Mouse (Mus musculus): ENCODE measurements around the gene Kras.

The Kras gene

GRCm38 (mm10) chr6:145250185-145250791 is at the start of gene Kras:
Gene Kras (minus strand): TSS chr6:145250239.
- peak; percentile 90 for DNase-seq (ENCODE audit: low read depth, low spot score)

DNA sequence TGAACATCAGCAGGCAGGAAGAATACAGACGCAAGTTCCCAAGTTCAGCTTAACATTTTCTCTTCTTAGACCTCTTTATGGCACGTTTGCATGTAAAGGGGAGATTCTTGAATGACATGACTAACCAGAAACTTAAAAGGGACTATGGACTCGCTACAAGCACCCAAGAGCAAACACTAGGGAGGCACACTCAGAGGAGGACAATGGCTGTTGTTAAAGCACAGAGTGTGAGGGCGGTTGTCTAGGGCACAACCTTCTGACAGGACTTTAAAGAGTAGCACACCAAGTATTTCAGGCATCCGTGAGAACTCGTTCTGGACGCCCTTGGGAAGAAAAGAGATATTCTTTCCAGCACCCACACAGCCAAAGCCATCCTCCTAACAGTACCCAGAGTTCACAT is 47.6 kb upstream of the Kras start:
- DNase-seq (ENCODE audit: low read depth, low spot score), result no peak

DNA sequence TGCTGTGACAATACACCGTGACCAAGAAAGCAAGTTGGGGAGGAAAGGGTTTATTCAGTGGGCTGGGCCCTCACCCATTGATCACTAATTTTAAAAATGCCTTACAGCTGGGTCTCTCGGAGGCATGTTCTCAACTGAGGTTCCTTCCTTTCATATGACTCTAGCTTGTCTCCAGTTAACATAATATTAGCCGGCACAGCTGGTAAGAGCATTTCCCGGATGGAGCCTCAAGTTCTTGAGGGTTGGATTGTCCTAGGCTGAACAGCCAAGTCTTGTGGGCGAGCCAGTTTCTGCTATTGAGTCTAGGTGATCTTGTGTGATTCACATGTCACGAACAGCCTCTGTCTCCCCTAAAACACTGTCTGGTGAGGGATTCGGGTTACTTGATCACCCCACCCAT is 46.9 kb upstream of the Kras start:
- DNase-seq (ENCODE audit: low read depth, low spot score), result no peak

- no peak for DNase-seq (ENCODE audit: low read depth, low spot score)
Measured at GRCm38 (mm10) chr6:145295171-145295570, 45.1 kb upstream of the Kras start.

GRCm38 (mm10) chr6:145293156-145293555 is 43.1 kb upstream of the Kras start:
- no peak for DNase-seq (ENCODE audit: low read depth, low spot score)

DNA sequence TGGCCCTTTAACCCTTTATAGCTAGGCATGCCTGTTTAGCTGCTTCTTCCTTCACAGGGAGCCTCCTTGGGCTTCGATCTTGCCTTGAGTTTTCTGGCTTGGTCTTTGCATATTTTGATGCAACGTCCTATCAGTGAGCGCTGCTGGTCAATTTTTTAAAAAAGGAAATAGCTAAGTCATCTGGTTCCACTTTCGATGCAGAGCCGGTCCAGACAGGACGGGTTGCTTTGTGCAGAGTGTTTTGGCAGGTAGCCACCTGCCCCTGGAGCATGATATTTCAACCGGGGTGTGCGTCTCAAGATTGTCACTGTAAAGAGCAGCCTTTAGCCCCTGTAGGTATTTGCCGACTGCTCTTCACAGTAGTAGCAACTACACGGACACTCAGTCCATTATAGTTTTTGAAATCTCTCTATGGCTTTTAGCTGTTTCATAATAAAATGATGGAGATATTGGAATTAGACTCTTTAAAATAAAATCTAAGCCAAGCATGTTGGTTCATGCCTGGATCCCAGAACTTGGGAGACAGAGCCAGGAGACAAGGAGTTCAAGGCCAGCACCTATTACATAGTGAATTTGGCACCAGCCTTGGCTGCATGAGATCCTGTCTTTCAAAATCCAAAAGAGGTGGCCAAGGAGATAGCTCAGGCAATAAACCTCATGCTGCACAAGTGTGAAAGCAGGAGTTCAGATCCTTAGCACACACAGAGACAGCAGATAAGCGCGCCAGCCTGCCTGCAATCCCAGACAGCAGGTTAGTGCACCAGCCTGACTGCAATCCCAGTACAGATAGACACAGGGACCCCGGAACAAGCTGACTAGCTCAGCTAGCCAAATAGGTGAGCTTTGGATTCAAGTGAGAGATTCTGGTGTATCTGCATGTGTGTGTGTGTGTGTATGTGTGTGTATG is 41.6 kb upstream of the Kras start:
- DNase-seq (ENCODE audit: low read depth, low spot score), result no peak

GRCm38 (mm10) chr6:145285656-145286055 is 35.6 kb upstream of the Kras start:
- DNase-seq (ENCODE audit: low read depth, low spot score), result no peak

- no peak for DNase-seq (ENCODE audit: low read depth, low spot score)
Measured at GRCm38 (mm10) chr6:145284286-145284685, 34.2 kb upstream of the Kras start.

DNA sequence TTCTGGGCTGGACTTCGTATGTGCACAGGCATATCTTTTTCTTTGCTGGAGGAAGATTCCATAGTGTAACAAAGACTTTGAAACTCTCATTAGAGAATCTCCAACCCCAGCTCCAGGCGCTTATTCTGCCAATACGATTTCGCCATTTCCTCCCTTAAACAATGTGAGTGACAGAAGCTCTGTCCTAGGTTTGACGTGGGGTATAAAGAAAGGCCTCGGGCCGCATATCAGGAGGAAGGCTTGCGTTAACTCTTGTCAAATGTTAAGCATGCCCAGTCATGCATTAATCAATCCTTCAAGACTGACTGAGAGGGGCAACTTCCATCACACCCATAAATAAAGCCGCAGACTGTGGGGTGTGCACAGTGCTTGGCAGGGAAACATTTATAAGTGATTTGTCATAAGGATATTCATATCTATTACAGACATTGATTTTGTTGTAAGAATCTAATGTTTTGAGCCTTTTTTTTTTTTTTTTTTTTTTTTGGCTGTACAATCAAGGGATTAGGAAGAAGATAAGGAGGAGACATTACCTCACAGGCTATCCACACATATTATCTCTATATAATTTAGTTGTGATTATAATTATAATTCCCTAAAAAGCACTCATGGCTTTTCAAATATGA is 27.2 kb upstream of the Kras start:
- no peak for DNase-seq (ENCODE audit: low read depth, low spot score)

DNA sequence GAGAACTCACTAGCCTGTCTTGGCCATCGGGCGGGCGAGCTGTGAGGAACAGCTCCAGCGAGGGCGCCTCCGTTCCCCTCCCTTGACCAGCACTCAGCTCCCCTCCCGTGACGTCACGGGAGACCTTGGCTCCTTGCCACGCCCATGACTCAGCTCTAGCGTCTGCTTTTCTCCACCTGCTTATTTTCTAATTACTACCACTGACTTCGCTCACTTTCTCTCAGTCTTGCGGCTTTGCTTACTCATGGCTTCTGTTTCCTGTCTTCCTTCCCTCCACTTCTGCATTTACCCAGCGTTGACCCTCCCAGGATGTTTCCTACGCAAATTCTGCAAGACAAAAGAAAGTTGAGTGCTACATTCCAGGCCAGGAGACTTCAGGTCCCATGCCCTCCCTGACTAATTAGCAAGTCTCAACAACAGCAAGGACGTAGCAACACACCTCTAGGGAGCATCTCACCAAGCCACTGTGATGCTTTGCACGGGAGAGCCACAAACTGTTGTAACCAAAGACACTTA is 26.3 kb upstream of the Kras start:
- no peak for DNase-seq (ENCODE audit: low read depth, low spot score)

DNA sequence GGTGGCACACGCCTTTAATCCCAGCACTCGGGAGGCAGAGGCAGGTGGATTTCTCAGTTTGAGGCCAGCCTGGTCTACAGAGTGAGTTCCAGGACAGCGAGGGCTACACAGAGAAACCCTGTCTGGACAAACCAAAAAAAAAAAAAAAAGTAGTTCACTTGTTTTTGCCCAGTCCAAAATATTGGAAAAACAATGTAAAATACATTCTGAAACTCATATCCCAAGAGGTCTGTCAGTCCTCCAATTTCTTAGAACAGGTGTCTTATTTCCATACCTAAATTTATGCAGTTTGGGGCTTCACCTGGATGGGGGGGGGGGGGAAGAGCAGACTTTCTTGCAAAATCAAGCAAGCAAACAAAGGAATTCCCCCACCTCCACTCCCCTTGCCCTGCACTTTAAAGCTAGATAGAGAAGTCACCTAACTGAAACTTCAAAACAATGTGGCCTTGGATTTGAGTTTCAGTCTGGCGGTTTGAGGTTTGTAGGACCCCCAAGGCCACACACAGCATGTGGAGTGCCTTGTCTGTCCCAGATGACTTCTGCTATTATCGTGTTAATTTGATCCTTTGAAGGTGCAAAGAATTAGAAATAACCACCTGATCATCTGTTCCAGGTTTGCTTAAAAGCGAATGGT is 25.7 kb upstream of the Kras start:
- DNase-seq (ENCODE audit: low read depth, low spot score), result no peak

- no peak for DNase-seq (ENCODE audit: low read depth, low spot score)
Measured at GRCm38 (mm10) chr6:145273971-145274620, 24.1 kb upstream of the Kras start.

DNA sequence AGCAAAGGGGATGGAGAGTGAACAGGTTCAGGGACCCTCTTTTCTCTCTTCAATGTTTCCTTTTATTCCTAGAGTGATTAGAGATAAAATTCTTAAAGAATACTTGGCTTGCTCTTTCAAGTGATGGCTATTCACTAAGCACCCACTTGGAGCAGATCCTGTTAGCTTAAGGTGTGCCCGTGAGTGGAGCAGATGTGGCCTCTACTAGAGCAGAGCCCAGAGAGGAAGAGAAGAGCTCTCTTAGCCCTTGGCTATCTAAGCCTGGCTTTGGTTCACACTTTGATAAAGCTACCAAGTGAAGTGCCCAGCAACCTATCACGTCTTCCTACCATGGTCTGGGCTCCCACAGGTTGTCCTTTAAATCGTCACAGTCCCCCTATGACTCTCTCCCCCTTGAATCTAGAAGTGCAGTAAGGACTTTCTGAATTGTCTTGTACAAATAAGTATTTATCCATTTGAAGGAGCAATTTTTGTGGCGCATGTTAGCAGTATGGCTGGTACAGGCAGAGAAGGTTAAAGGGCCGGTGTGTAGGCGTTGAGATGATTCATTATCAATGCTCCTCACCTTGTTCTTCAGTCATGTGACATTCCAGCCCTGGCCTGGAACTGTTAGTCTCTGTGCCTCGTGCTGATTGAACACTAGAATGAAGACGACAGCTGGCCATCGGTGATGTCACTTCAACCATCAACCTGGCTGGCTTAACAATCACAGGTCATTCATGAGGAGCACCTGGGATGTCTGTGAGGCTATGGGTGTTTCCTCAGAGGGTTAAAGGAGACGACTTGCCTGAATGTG is 22.3 kb upstream of the Kras start:
- no peak for DNase-seq (ENCODE audit: low read depth, low spot score)

DNA sequence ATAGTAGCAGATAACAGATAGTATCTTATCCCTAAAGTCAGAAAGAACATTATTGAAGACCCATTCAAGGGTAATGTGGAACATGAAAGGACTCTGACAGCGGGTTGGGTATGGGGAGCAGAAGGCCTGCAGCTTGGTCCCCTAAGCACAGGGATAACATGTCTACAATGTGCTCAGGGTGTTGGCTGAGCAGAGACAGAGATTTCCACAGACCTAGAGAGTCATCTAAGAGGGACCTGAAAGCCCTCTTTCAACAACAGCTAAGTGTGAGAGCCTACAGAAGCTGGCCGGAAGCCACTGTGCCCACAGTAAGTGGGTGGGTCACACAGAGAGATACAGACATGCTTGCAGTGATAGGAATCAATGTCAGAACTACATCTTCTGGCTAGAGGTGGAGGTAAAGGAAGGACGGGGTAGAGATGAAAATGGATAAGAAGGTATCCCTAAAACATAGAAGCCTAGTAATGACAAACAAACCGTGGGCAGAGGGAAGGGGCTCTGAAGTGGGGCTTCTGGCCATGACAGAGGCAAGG is 19.3 kb upstream of the Kras start:
- no peak for DNase-seq (ENCODE audit: low read depth, low spot score)

- no peak for DNase-seq (ENCODE audit: low read depth, low spot score)
Measured at GRCm38 (mm10) chr6:145267692-145268091, 17.7 kb upstream of the Kras start.

DNA sequence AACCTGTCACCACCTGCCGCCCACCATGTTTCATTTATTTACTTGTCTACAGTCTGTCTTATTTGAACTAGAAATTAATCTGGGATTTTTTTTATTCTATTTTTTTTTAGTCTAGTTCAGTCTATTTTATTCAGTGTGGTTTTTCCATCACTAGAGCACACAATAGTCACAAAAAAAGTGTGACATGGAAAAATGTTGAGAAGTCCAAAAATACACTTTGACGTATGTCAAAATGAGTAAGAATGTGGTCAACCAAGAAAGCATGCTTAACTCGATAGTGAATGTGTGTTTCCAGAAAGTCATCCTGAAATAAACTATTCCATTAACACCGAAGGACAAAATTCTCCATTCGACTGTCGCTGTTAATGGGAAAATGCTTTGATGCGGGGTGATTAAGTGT is 12.3 kb upstream of the Kras start:
- DNase-seq (ENCODE audit: low read depth, low spot score), result no peak

DNA sequence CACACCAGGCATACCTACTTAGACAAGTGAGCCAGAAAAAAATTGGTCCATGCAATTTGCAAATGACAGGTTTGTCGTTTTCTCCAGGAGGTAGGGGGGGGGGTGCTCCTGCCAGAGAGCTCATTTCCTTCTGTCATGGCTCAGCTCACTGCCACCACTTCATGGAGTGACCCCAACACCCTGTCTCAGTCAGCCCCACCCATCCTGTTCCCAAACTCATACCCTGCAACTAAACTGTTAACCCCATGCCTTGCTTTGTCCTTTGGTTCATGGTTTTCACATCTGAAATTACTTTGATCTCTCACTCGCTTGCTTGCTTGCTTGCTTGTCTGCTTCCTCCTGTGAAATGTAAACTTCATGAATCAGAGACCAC is 6.6 kb upstream of the Kras start:
- no peak for DNase-seq (ENCODE audit: low read depth, low spot score)

GRCm38 (mm10) chr6:145255952-145256700 is 6.1 kb upstream of the Kras start:
- DNase-seq (ENCODE audit: low read depth, low spot score), result no peak

DNA sequence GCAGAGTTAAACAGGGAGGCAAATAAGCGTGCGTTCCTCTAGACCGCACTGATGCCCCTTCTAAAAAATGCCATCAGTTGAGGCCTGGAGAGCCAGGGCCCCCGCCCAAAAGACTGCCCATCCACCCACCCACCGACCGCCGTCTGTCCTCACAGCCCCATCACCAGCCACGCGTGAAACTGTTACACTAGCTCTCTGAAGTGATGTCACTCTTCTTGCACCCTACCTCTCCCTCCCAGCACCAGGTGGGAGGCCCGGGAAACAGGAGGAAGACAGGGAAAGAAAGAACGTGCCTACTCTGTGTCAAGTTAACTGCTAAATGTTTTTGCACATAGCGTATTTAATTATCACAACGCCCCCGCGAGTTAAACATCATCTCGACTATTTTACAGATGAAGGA is 781 bp upstream of the Kras start:
- no peak for DNase-seq (ENCODE audit: low read depth, low spot score)

Measured in retina, adult 2 months (tissue).